Mouse (Mus musculus) G1E (cell line): ENCODE results near the gene Nos1ap.

Source experiments
- CTCF ChIP-seq: IDR thresholded peaks from 2 replicates; pipeline ENCODE4 v1.5.1; 2012; ENCODE audit warnings: low read depth, low read length, inconsistent platforms, mixed read lengths
- GATA1 ChIP-seq: IDR thresholded peaks from 2 replicates; pipeline ENCODE4 v1.6.1; 2012; ENCODE audit warnings: borderline replicate concordance, low read length, inconsistent platforms, mixed read lengths
- GATA2 ChIP-seq: IDR thresholded peaks from 2 replicates; pipeline ENCODE4 v1.6.1; 2012; ENCODE audit warnings: low read depth, low read length, inconsistent platforms, borderline replicate concordance
- POLR2AphosphoS5 ChIP-seq: IDR thresholded peaks from 2 replicates; pipeline ENCODE4 v1.6.1; 2012; ENCODE audit warnings: low read depth, low read length, inconsistent platforms; ENCODE audit not compliant: insufficient replicate concordance
- TAL1 ChIP-seq: conservative IDR thresholded peaks from 2 replicates; pipeline ENCODE4 v1.6.1; 2012; ENCODE audit warnings: low read depth, low read length, inconsistent platforms, mixed read lengths

- TF ChIP-seq TAL1 (no peak), CTCF (no peak), GATA1 (no peak), GATA2 (no peak), POLR2AphosphoS5 (no peak)
Observed at GRCm38 (mm10) chr1:170299496-170299895, 290.2 kb downstream of the Nos1ap start.
